Mouse (Mus musculus): ENCODE measurements around the gene Specc1. TPM values are rescaled to one million over a fixed set of nuclear protein-coding genes. Genes with fewer than 3 reads are reported as not detected.

The Specc1 gene
- total RNA-seq, 2 experiments from 2014 or later, result 91.4 to 93.9 TPM

- no peak for DNase-seq (ENCODE audit: low spot score in 2 of 2)
Measured at GRCm38 (mm10) chr11:61967034-61967433, 10.5 kb downstream of the Specc1 start.

GRCm38 (mm10) chr11:61968875-61969274 is 12.3 kb downstream of the Specc1 start:
- no peak for DNase-seq (ENCODE audit: low spot score in 2 of 2)

- no peak for DNase-seq (ENCODE audit: low spot score in 2 of 2)
Measured at GRCm38 (mm10) chr11:61970901-61971300, 14.3 kb downstream of the Specc1 start.

GRCm38 (mm10) chr11:61971441-61972221 is 15.1 kb downstream of the Specc1 start:
- no peak for DNase-seq (ENCODE audit: low spot score in 2 of 2)

- no peak for DNase-seq (ENCODE audit: low spot score in 2 of 2)
Measured at GRCm38 (mm10) chr11:61974106-61974707, 17.6 kb downstream of the Specc1 start.

- DNase-seq (ENCODE audit: low spot score in 2 of 2), result no peak
Measured at GRCm38 (mm10) chr11:61975783-61976182, 19.2 kb downstream of the Specc1 start.

- no peak for DNase-seq (ENCODE audit: low spot score in 2 of 2)
Measured at GRCm38 (mm10) chr11:61981285-61981684, 24.7 kb downstream of the Specc1 start.

GRCm38 (mm10) chr11:61982828-61983227 is 26.3 kb downstream of the Specc1 start:
- DNase-seq (ENCODE audit: low spot score in 2 of 2), result no peak

GRCm38 (mm10) chr11:61986939-61987338 is 30.4 kb downstream of the Specc1 start:
- no peak for DNase-seq (ENCODE audit: low spot score in 2 of 2)

- peak in 1 of 2 experiments; percentile 28 for DNase-seq (ENCODE audit: low spot score in 2 of 2)
Measured at GRCm38 (mm10) chr11:61989647-61990046, 33.1 kb downstream of the Specc1 start.

- peak in 1 of 2 experiments; percentile 53 for DNase-seq (ENCODE audit: low spot score in 2 of 2)
Measured at GRCm38 (mm10) chr11:61991576-61991975, 35.0 kb downstream of the Specc1 start.

GRCm38 (mm10) chr11:61992671-61993285 is 36.2 kb downstream of the Specc1 start:
- no peak for DNase-seq (ENCODE audit: low spot score in 2 of 2)

GRCm38 (mm10) chr11:61999501-61999900 is 42.9 kb downstream of the Specc1 start:
- DNase-seq (ENCODE audit: low spot score in 2 of 2), result no peak

- no peak for DNase-seq (ENCODE audit: low spot score in 2 of 2)
Measured at GRCm38 (mm10) chr11:62000099-62000498, 43.5 kb downstream of the Specc1 start.

- DNase-seq (ENCODE audit: low spot score in 2 of 2), result no peak
Measured at GRCm38 (mm10) chr11:62001977-62002376, 45.4 kb downstream of the Specc1 start.

GRCm38 (mm10) chr11:62004881-62005240 is 48.3 kb downstream of the Specc1 start:
- no peak for DNase-seq (ENCODE audit: low spot score in 2 of 2)

GRCm38 (mm10) chr11:62005241-62005910 is 48.8 kb downstream of the Specc1 start:
- DNase-seq (ENCODE audit: low spot score in 2 of 2), result peak in 1 of 2 experiments; percentile 37

GRCm38 (mm10) chr11:62005911-62006260 is 49.3 kb downstream of the Specc1 start:
- DNase-seq (ENCODE audit: low spot score in 2 of 2), result no peak

GRCm38 (mm10) chr11:62006680-62007079 is 50.1 kb downstream of the Specc1 start:
- no peak for DNase-seq (ENCODE audit: low spot score in 2 of 2)

- DNase-seq (ENCODE audit: low spot score in 2 of 2), result no peak
Measured at GRCm38 (mm10) chr11:62007984-62008383, 51.4 kb downstream of the Specc1 start.

GRCm38 (mm10) chr11:62010625-62011231 is 54.2 kb downstream of the Specc1 start:
- DNase-seq (ENCODE audit: low spot score in 2 of 2), result peak in 1 of 2 experiments; percentile 42
